Mouse (Mus musculus) small intestine, adult 2 months (tissue): ENCODE measurements around the gene 7530416G11Rik.

Experiments used
- CTCF ChIP-seq: fragments of 200-500 bp; IDR thresholded peaks from 2 replicates; pipeline ENCODE4 v1.5.1; 2012; ENCODE audit warnings: low read depth, mild to moderate bottlenecking, control low read depth, inconsistent platforms, low read length, moderate library complexity, mixed read lengths; ENCODE audit not compliant: insufficient replicate concordance, insufficient read length; ENCODE audit errors: extremely low read depth
- POLR2A ChIP-seq: fragments of 200-500 bp; IDR thresholded peaks from 2 replicates; pipeline ENCODE4 v1.6.1; 2012; ENCODE audit warnings: low read depth, mild to moderate bottlenecking, control low read depth, inconsistent platforms, low read length, moderate library complexity

- no peak for TF ChIP-seq POLR2A
- no peak for TF ChIP-seq CTCF
Measured at GRCm38 (mm10) chr15:85464190-85464589, 38.8 kb downstream of the 7530416G11Rik start.
